Mouse (Mus musculus): ENCODE results near the gene Pard3b. TPM values are rescaled to one million over a fixed set of nuclear protein-coding genes. Genes with fewer than 3 reads are reported as not detected.

Gene Pard3b
- polyA plus RNA-seq, 1 experiment from 2014 or later = 20.4 TPM

GRCm38 (mm10) chr1:62053167-62053638 lies 414.6 kb downstream of the Pard3b start:
- H3K4me2 ChIP-seq = no peak overlapping the region
- H3K9ac ChIP-seq = no peak overlapping the region
- no peak overlapping the region for H3K4me3 ChIP-seq (replicated peaks)
- H3K36me3 ChIP-seq = no peaks in the 10 kb centered on the region
- WGBS = 74% methylated on average over 7 of the region's 7 CpGs
- no peaks in the 10 kb centered on the region for H3K27me3 ChIP-seq
- H3K9me3 ChIP-seq (replicated peaks) = no peaks in the 10 kb centered on the region
- no peak for ATAC-seq (replicated peaks; ENCODE audit: low FRiP score)
- H3K4me1 ChIP-seq = 0 out of 2 replicates have a peak, but pooled peaks cover 2% of the 10 kb centered on the region
- H3K27ac ChIP-seq = no peak overlapping the region

GRCm38 (mm10) chr1:62055280-62055679 lies 416.7 kb downstream of the Pard3b start:
- 67% methylated on average over 6 of the region's 6 CpGs for WGBS
- H3K4me2 ChIP-seq = no peak overlapping the region

GRCm38 (mm10) chr1:62070617-62071016 lies 432.0 kb downstream of the Pard3b start:
- Histone ChIP-seq H3K9ac (no peak overlapping the region), H3K9me3 (replicated peaks) (no peaks in the 10 kb centered on the region), H3K27ac (no peak overlapping the region), H3K4me3 (replicated peaks) (no peak overlapping the region), H3K4me1 (no peaks in the 10 kb centered on the region), H3K36me3 (no peaks in the 10 kb centered on the region), H3K27me3 (no peaks in the 10 kb centered on the region), H3K4me2 (no peak overlapping the region)
- WGBS = 83% methylated on average over 6 of the region's 6 CpGs
- ATAC-seq (replicated peaks; ENCODE audit: low FRiP score) = no peak

More at GRCm38 (mm10) chr1:62055280-62055679, 416.7 kb downstream of the Pard3b start:
- no peak for ATAC-seq (replicated peaks; ENCODE audit: low FRiP score)
- Histone ChIP-seq H3K4me1 (0 out of 2 replicates have a peak, but pooled peaks cover 2% of the 10 kb centered on the region), H3K4me3 (replicated peaks) (no peak overlapping the region), H3K9ac (no peak overlapping the region), H3K27ac (no peak overlapping the region), H3K27me3 (no peaks in the 10 kb centered on the region), H3K9me3 (replicated peaks) (no peaks in the 10 kb centered on the region), H3K36me3 (no peaks in the 10 kb centered on the region)

- Histone ChIP-seq H3K27me3 (no peaks in the 10 kb centered on the region), H3K9me3 (replicated peaks) (no peaks in the 10 kb centered on the region), H3K4me2 (no peak overlapping the region), H3K27ac (no peak overlapping the region), H3K4me1 (no peaks in the 10 kb centered on the region), H3K9ac (no peak overlapping the region), H3K4me3 (replicated peaks) (no peak overlapping the region), H3K36me3 (no peaks in the 10 kb centered on the region)
- ATAC-seq (replicated peaks; ENCODE audit: low FRiP score) = no peak
- WGBS = 54% methylated on average over 7 of the region's 7 CpGs
Measured at GRCm38 (mm10) chr1:62071139-62071538, 432.5 kb downstream of the Pard3b start.

GRCm38 (mm10) chr1:62076171-62076570 lies 437.5 kb downstream of the Pard3b start:
- Histone ChIP-seq H3K36me3 (no peaks in the 10 kb centered on the region), H3K9ac (no peak overlapping the region), H3K4me1 (no peaks in the 10 kb centered on the region), H3K9me3 (replicated peaks) (no peaks in the 10 kb centered on the region), H3K27me3 (no peaks in the 10 kb centered on the region), H3K4me2 (no peak overlapping the region), H3K4me3 (replicated peaks) (no peak overlapping the region), H3K27ac (no peak overlapping the region)
- 60% methylated on average over 3 of the region's 3 CpGs for WGBS
- no peak for ATAC-seq (replicated peaks; ENCODE audit: low FRiP score)

GRCm38 (mm10) chr1:62081129-62081528 lies 442.5 kb downstream of the Pard3b start:
- H3K36me3 ChIP-seq = no peaks in the 10 kb centered on the region
- no peak overlapping the region for H3K4me3 ChIP-seq (replicated peaks)
- H3K9me3 ChIP-seq (replicated peaks) = no peaks in the 10 kb centered on the region
- no peaks in the 10 kb centered on the region for H3K27me3 ChIP-seq
- H3K4me2 ChIP-seq = no peak overlapping the region
- 82% methylated on average over 4 of the region's 4 CpGs for WGBS
- no peak overlapping the region for H3K27ac ChIP-seq
- H3K9ac ChIP-seq = no peak overlapping the region
- H3K4me1 ChIP-seq = no peaks in the 10 kb centered on the region
- no peak for ATAC-seq (replicated peaks; ENCODE audit: low FRiP score)

- ATAC-seq (replicated peaks; ENCODE audit: low FRiP score) = no peak
- Histone ChIP-seq H3K27me3 (no peaks in the 10 kb centered on the region), H3K4me3 (replicated peaks) (no peak overlapping the region), H3K4me1 (no peaks in the 10 kb centered on the region), H3K4me2 (no peak overlapping the region), H3K36me3 (no peaks in the 10 kb centered on the region), H3K9ac (no peak overlapping the region), H3K27ac (no peak overlapping the region), H3K9me3 (replicated peaks) (no peaks in the 10 kb centered on the region)
- WGBS = 15% methylated on average over 6 of the region's 6 CpGs
Measured at GRCm38 (mm10) chr1:62085995-62086394, 447.4 kb downstream of the Pard3b start.

GRCm38 (mm10) chr1:62087464-62087863 lies 448.8 kb downstream of the Pard3b start:
- H3K9me3 ChIP-seq (replicated peaks) = no peaks in the 10 kb centered on the region
- WGBS = 84% methylated on average over 10 of the region's 10 CpGs
- no peak for ATAC-seq (replicated peaks; ENCODE audit: low FRiP score)
- H3K36me3 ChIP-seq = no peaks in the 10 kb centered on the region
- no peak overlapping the region for H3K4me2 ChIP-seq
- no peak overlapping the region for H3K4me3 ChIP-seq (replicated peaks)
- no peak overlapping the region for H3K27ac ChIP-seq
- H3K9ac ChIP-seq = no peak overlapping the region
- H3K27me3 ChIP-seq = no peaks in the 10 kb centered on the region
- H3K4me1 ChIP-seq = no peaks in the 10 kb centered on the region

- Histone ChIP-seq H3K4me1 (peaks cover 4% of the 10 kb centered on the region; the same call in 1 of the 2 replicates), H3K4me3 (replicated peaks) (no peak overlapping the region), H3K27ac (no peak overlapping the region), H3K36me3 (no peaks in the 10 kb centered on the region), H3K4me2 (no peak overlapping the region), H3K9ac (no peak overlapping the region), H3K27me3 (no peaks in the 10 kb centered on the region), H3K9me3 (replicated peaks) (no peaks in the 10 kb centered on the region)
- WGBS = 84% methylated on average over 7 of the region's 7 CpGs
- no peak for ATAC-seq (replicated peaks; ENCODE audit: low FRiP score)
Measured at GRCm38 (mm10) chr1:62094885-62095284, 456.3 kb downstream of the Pard3b start.

GRCm38 (mm10) chr1:62122426-62122825 lies 483.8 kb downstream of the Pard3b start:
- ATAC-seq (replicated peaks; ENCODE audit: low FRiP score) = no peak
- H3K9me3 ChIP-seq (replicated peaks) = no peaks in the 10 kb centered on the region

GRCm38 (mm10) chr1:62129186-62129585 lies 490.6 kb downstream of the Pard3b start:
- no peaks in the 10 kb centered on the region for H3K9me3 ChIP-seq (replicated peaks)
- no peak overlapping the region for H3K4me2 ChIP-seq
- WGBS = 76% methylated on average over 2 of the region's 2 CpGs
- H3K36me3 ChIP-seq = no peaks in the 10 kb centered on the region
- no peak overlapping the region for H3K9ac ChIP-seq
- H3K4me3 ChIP-seq (replicated peaks) = no peak overlapping the region
- ATAC-seq (replicated peaks; ENCODE audit: low FRiP score) = no peak
- H3K4me1 ChIP-seq = no peaks in the 10 kb centered on the region
- H3K27ac ChIP-seq = no peak overlapping the region
- H3K27me3 ChIP-seq = no peaks in the 10 kb centered on the region

More at GRCm38 (mm10) chr1:62122426-62122825, 483.8 kb downstream of the Pard3b start:
- Histone ChIP-seq H3K27ac (no peak overlapping the region), H3K9ac (no peak overlapping the region), H3K4me1 (no peaks in the 10 kb centered on the region), H3K27me3 (no peaks in the 10 kb centered on the region), H3K36me3 (no peaks in the 10 kb centered on the region), H3K4me3 (replicated peaks) (no peak overlapping the region), H3K4me2 (no peak overlapping the region)
- 83% methylated on average over 1 of the region's 1 CpGs for WGBS

- H3K27me3 ChIP-seq = no peaks in the 10 kb centered on the region
- H3K9ac ChIP-seq = no peak overlapping the region
- no peak for ATAC-seq (replicated peaks; ENCODE audit: low FRiP score)
- H3K36me3 ChIP-seq = no peaks in the 10 kb centered on the region
- H3K4me2 ChIP-seq = no peak overlapping the region
- no peak overlapping the region for H3K27ac ChIP-seq
- H3K9me3 ChIP-seq (replicated peaks) = no peaks in the 10 kb centered on the region
- no peak overlapping the region for H3K4me3 ChIP-seq (replicated peaks)
- H3K4me1 ChIP-seq = no peaks in the 10 kb centered on the region
- WGBS = 88% methylated on average over 4 of the region's 4 CpGs
Measured at GRCm38 (mm10) chr1:62148134-62148533, 509.5 kb downstream of the Pard3b start.

GRCm38 (mm10) chr1:62148786-62149185 lies 510.2 kb downstream of the Pard3b start:
- Histone ChIP-seq H3K4me2 (no peak overlapping the region), H3K9me3 (replicated peaks) (no peaks in the 10 kb centered on the region), H3K4me3 (replicated peaks) (no peak overlapping the region), H3K27me3 (no peaks in the 10 kb centered on the region), H3K4me1 (no peaks in the 10 kb centered on the region), H3K27ac (no peak overlapping the region), H3K36me3 (no peaks in the 10 kb centered on the region), H3K9ac (no peak overlapping the region)
- no peak for ATAC-seq (replicated peaks; ENCODE audit: low FRiP score)
- 75% methylated on average over 6 of the region's 6 CpGs for WGBS
